Mouse (Mus musculus) kidney, embryonic 16.5 days (tissue): Measurements from ENCODE around the gene Asb17. TPM values are rescaled to one million over a fixed set of nuclear protein-coding genes. Genes with fewer than 3 reads are reported as not detected.

ENCODE experiments used
- ATAC-seq: fragments of 200-750 bp; cut with Nextera tagmentation; 2 replicates; pipeline ENCODE4 v1.8.0; 2017; ENCODE audit warnings: moderate TSS enrichment; ENCODE audit not compliant: low FRiP score, low TSS enrichment
- H3K27ac ChIP-seq: fragments of 300-500 bp; sonication (generic); 2 replicates; pipeline ENCODE4 v1.5.1; 2014; ENCODE audit warnings: low read length
- H3K27me3 ChIP-seq: fragments of 300-500 bp; sonication (generic); 2 replicates; pipeline ENCODE4 v1.6.1; 2014; ENCODE audit warnings: low read length, control low read depth, mixed read lengths; ENCODE audit not compliant: insufficient read depth
- H3K36me3 ChIP-seq: fragments of 300-500 bp; sonication (generic); 2 replicates; pipeline ENCODE4 v1.6.1; 2014; ENCODE audit warnings: low read length, control low read depth, mixed read lengths; ENCODE audit not compliant: insufficient read depth
- H3K4me1 ChIP-seq: fragments of 300-500 bp; sonication (generic); 2 replicates; pipeline ENCODE4 v1.6.1; 2014; ENCODE audit warnings: low read length, control low read depth, mixed read lengths; ENCODE audit not compliant: insufficient read depth
- H3K4me2 ChIP-seq: fragments of 300-500 bp; sonication (generic); replicated peaks from 2 replicates; pipeline ENCODE4 v1.6.1; 2014; ENCODE audit warnings: low read depth, low read length
- H3K4me3 ChIP-seq: fragments of 300-500 bp; sonication (generic); 2 replicates; pipeline ENCODE4 v1.5.1; 2014; ENCODE audit warnings: mild to moderate bottlenecking, low read length
- H3K9ac ChIP-seq: fragments of 300-500 bp; sonication (generic); replicated peaks from 2 replicates; pipeline ENCODE4 v1.6.1; 2014; ENCODE audit warnings: low read length
- H3K9me3 ChIP-seq: fragments of 300-500 bp; sonication (generic); 2 replicates; pipeline ENCODE4 v1.6.1; 2016; ENCODE audit warnings: low read length, control low read depth
- WGBS: fragments of 180-500 bp; shearing (Covaris S2); extraction: QIAGEN DNeasy Blood & Tissue Kit; methylation state at CpG from one replicate; pipeline ENCODE4 v1.1.7; 2014; 5-methylcytosine and 5-hydroxymethylcytosine counted together
- polyA plus RNA-seq: library from polyadenylated mRNA; unstranded; fragments of >200 nt; fragmentation: Nextera tagmentation; extraction: Ambion mirVana; gene quantifications from 2 replicates; pipeline ENCODE4 v1.2.1, GENCODE M21; 2015

The Asb17 gene
- polyA plus RNA-seq, 1 experiment from 2014 or later: 0.06 TPM

DNA sequence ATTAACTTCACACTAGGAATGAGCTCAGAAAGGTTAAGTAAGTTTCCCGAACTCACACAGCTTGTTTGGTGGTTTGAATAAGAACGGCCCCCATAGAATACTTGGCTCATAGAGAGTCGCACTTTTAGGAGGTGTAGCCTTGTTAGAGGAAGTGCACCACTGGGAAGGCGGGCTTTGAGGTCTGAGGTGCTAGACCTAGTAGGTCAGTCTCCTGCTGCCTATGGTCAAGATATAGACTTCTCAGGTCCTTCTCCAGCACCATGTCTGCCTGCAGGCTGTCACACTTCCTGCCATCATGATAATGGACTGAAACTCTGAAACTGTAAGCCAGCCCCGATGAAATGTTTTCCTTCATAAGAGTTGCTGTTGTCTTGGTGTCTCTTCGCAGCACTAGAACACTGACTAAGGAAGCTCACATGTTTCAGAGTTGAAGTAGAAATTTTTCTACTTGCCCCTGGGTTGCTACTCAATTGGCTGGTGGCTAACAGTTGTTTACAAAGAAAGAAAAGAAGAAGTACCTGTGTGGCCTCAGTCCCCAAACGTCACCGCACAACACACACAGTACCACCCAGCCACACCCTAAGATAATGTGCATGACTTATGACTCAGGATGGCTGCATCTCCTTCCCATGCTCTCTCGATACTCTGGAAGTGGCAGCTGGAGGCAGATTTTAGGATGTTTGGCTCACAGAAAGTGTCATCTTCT, 36.4 kb upstream of the Asb17 start:
- no peaks in the 10 kb centered on the region for H3K36me3 ChIP-seq
- no peak overlapping the region for H3K4me2 ChIP-seq
- peaks cover 11% of the 10 kb centered on the region for H3K4me1 ChIP-seq
- H3K4me3 ChIP-seq: no peak overlapping the region
- no peaks in the 10 kb centered on the region for H3K9me3 ChIP-seq
- 89% methylated on average over 9 of the region's 9 CpGs for WGBS
- no peak for ATAC-seq
- no peak overlapping the region for H3K9ac ChIP-seq
- H3K27me3 ChIP-seq: no peaks in the 10 kb centered on the region
- no peak overlapping the region for H3K27ac ChIP-seq

- peaks cover 11% of the 10 kb centered on the region for H3K4me1 ChIP-seq
- WGBS: 44% methylated on average over 13 of the region's 13 CpGs
- no peaks in the 10 kb centered on the region for H3K27me3 ChIP-seq
- H3K4me2 ChIP-seq: no peak overlapping the region
- H3K4me3 ChIP-seq: no peak overlapping the region
- no peaks in the 10 kb centered on the region for H3K9me3 ChIP-seq
- H3K36me3 ChIP-seq: no peaks in the 10 kb centered on the region
- no peak overlapping the region for H3K27ac ChIP-seq
- H3K9ac ChIP-seq: no peak overlapping the region
- ATAC-seq: no peak
These were observed 35.6 kb upstream of the Asb17 start for GRCm38 (mm10) chr3:153808406-153808805.

GRCm38 (mm10) chr3:153814026-153814425, 30.0 kb upstream of the Asb17 start:
- ATAC-seq: no peak
- no peaks in the 10 kb centered on the region for H3K9me3 ChIP-seq
- H3K27ac ChIP-seq: no peak overlapping the region
- peaks cover 6% of the 10 kb centered on the region for H3K4me1 ChIP-seq
- H3K4me2 ChIP-seq: no peak overlapping the region
- H3K9ac ChIP-seq: no peak overlapping the region
- H3K27me3 ChIP-seq: no peaks in the 10 kb centered on the region
- no peak overlapping the region for H3K4me3 ChIP-seq
- WGBS: 88% methylated on average over 8 of the region's 8 CpGs
- no peaks in the 10 kb centered on the region for H3K36me3 ChIP-seq

DNA sequence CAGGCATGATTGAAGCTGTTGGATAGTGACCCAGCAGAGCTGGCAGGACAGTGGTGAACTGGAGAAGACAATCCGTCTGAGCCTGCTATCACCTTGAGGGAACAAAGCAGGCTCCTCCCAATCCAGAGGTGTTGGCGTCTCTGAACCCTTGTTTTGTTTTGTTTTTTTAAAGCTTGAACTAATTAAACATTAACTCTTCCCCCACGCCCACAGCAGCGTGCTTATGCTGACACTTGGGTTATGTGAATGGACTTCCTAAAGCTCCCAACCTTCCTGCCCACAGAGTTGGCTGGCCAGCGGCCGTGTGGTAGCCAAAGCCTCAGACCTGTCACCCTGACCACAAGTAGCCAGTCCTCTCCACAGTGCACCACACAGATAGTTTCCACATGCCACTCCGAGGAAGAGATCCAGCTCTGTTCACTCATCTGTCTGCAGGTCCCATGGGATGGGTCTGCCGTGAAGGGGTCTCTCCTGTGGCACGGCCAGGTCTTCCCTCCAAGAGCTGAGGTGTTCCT, 26.6 kb upstream of the Asb17 start:
- Histone ChIP-seq H3K9me3 (no peaks in the 10 kb centered on the region), H3K4me1 (no peaks in the 10 kb centered on the region), H3K27me3 (no peaks in the 10 kb centered on the region), H3K27ac (no peak overlapping the region), H3K36me3 (no peaks in the 10 kb centered on the region), H3K4me2 (no peak overlapping the region), H3K9ac (no peak overlapping the region), H3K4me3 (no peak overlapping the region)
- 69% methylated on average over 9 of the region's 9 CpGs for WGBS
- ATAC-seq: peak; percentile 43; the same call in 1 of the 2 replicates

- H3K4me1 ChIP-seq: peaks cover under 1% of the 10 kb centered on the region; the same call in 1 of the 2 replicates
These were observed 25.3 kb upstream of the Asb17 start for GRCm38 (mm10) chr3:153818723-153819122.

GRCm38 (mm10) chr3:153819438-153819837, 24.6 kb upstream of the Asb17 start:
- no peak overlapping the region for H3K27ac ChIP-seq
- 94% methylated on average over 9 of the region's 9 CpGs for WGBS
- no peak for ATAC-seq
- no peak overlapping the region for H3K4me3 ChIP-seq
- peaks cover 7% of the 10 kb centered on the region; the same call in 1 of the 2 replicates for H3K4me1 ChIP-seq
- H3K9ac ChIP-seq: no peak overlapping the region
- H3K9me3 ChIP-seq: no peaks in the 10 kb centered on the region
- no peaks in the 10 kb centered on the region for H3K27me3 ChIP-seq
- H3K36me3 ChIP-seq: no peaks in the 10 kb centered on the region
- no peak overlapping the region for H3K4me2 ChIP-seq

More at GRCm38 (mm10) chr3:153818723-153819122, 25.3 kb upstream of the Asb17 start:
- H3K27ac ChIP-seq: no peak overlapping the region
- H3K9ac ChIP-seq: no peak overlapping the region
- no peaks in the 10 kb centered on the region for H3K9me3 ChIP-seq
- no peak overlapping the region for H3K4me2 ChIP-seq
- no peak overlapping the region for H3K4me3 ChIP-seq
- H3K36me3 ChIP-seq: no peaks in the 10 kb centered on the region
- 91% methylated on average over 3 of the region's 3 CpGs for WGBS
- ATAC-seq: no peak
- no peaks in the 10 kb centered on the region for H3K27me3 ChIP-seq

DNA sequence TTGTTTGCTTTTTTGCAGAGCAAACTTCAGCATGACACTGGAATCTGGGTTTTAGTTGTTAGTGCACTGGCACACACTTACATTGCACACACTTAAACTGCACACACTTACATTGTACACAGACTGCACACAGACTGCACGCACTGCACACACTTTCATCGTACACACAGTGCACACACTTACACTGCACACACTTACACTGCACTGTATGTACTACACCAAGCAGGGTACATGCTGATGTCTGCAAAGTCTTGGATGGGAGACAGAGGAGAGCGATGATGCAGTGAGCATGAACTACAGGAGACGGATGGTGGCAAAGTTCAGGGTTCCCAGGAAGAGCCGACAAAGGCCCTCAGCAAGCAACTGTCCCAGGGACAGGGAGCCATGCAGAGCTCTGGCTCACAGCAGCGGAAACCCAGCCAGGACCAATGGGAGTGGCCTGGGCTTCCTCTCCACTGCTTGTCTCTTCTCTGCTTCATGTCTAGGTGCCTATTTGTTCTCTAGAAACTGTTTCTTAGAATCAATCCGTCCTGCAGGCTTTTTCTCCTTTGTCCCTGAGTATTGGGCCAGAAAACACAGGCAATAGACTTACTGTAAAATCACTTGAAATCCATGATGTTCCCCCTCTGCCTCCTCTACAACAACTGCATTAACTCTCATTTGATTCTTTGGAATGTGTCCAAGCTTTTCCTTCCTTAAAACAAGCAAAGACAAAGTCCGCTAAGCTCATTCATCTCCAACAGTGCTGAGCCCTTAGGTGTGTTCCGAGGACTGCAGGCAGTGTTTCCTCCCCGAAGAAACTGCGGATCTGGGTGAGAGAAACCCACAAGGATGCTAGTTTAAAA, 20.1 kb upstream of the Asb17 start:
- Histone ChIP-seq H3K27me3 (no peaks in the 10 kb centered on the region), H3K36me3 (no peaks in the 10 kb centered on the region), H3K4me1 (peaks cover 7% of the 10 kb centered on the region; the same call in 1 of the 2 replicates), H3K4me2 (no peak overlapping the region), H3K9ac (no peak overlapping the region), H3K27ac (no peak overlapping the region), H3K4me3 (no peak overlapping the region), H3K9me3 (no peaks in the 10 kb centered on the region)
- WGBS: 60% methylated on average over 11 of the region's 11 CpGs
- ATAC-seq: peak; percentile 57

- H3K4me3 ChIP-seq: no peak overlapping the region
- H3K4me1 ChIP-seq: peaks cover 7% of the 10 kb centered on the region; the same call in 1 of the 2 replicates
- ATAC-seq: no peak
- H3K4me2 ChIP-seq: no peak overlapping the region
- no peak overlapping the region for H3K27ac ChIP-seq
- H3K9me3 ChIP-seq: no peaks in the 10 kb centered on the region
- H3K27me3 ChIP-seq: no peaks in the 10 kb centered on the region
- H3K9ac ChIP-seq: no peak overlapping the region
- no peaks in the 10 kb centered on the region for H3K36me3 ChIP-seq
- 91% methylated on average over 10 of the region's 10 CpGs for WGBS
These were observed 18.8 kb upstream of the Asb17 start for GRCm38 (mm10) chr3:153825197-153825596.

DNA sequence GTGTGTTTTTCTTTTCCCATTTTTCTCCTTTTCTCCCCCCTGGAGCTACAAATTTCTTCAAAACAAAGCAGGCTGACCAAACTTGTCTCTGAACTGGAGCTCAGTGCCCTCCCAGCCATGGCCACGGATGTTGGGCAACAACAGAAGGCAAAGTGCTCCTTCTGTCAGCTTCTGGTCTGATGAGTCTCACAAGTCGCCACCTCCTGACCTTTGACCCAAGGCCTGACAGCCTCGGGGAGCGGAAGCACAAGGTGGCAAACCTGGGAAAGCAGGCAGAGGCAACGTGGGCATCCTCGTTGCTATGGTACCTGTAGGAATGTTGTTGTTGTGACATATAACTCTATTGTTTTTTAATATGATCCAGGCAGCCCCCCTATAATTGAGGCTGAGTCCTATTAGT, 17.4 kb upstream of the Asb17 start:
- Histone ChIP-seq H3K27ac (no peak overlapping the region), H3K9me3 (no peaks in the 10 kb centered on the region), H3K27me3 (no peaks in the 10 kb centered on the region), H3K36me3 (no peaks in the 10 kb centered on the region), H3K4me2 (no peak overlapping the region), H3K4me3 (no peak overlapping the region), H3K4me1 (peaks cover 7% of the 10 kb centered on the region; the same call in 1 of the 2 replicates), H3K9ac (no peak overlapping the region)
- 31% methylated on average over 6 of the region's 6 CpGs for WGBS
- ATAC-seq: no peak
